Mouse (Mus musculus) MEL (cell line): ENCODE measurements around the gene Maco1. TPM values are rescaled to one million over a fixed set of nuclear protein-coding genes. Genes with fewer than 3 reads are reported as not detected.
A peak's percentile ranks its signal among the peaks of the same experiment; 100 is the strongest.

Experiments used
- DNase-seq: peaks from one replicate; pipeline ENCODE4 v3.0.0; 2011; ENCODE audit warnings: low read depth, low spot score
- H3K27ac ChIP-seq: 2 replicates; pipeline ENCODE4 v1.5.1; 2012; ENCODE audit warnings: low read depth, mild to moderate bottlenecking, control low read depth, low read length, moderate library complexity; ENCODE audit not compliant: control insufficient read depth
- H3K27me3 ChIP-seq, 2 experiments: fragments of 150-350 bp in 1 of 2; sonication (generic) in 1 of 2; 2 replicates each; pipeline ENCODE4 v1.6.1; 2012; ENCODE audit warnings: low read length in 2 of 2, mild to moderate bottlenecking in 2 of 2, improper control_type of control experiment in 1 of 2, moderate library complexity in 1 of 2; ENCODE audit not compliant: insufficient read depth in 2 of 2, control insufficient read depth in 1 of 2
- H3K36me3 ChIP-seq, 2 experiments: 2 replicates each; pipeline ENCODE4 v1.6.1; 2012 to 2014; ENCODE audit warnings: low read length in 2 of 2, improper control_type of control experiment in 1 of 2, inconsistent platforms in 1 of 2, mild to moderate bottlenecking in 1 of 2; ENCODE audit not compliant: insufficient read depth in 2 of 2, control insufficient read depth in 1 of 2
- H3K4me1 ChIP-seq, 2 experiments: fragments of 150-350 bp in 1 of 2; sonication (generic) in 1 of 2; 2 replicates each; pipeline ENCODE4 v1.6.1; 2012; ENCODE audit warnings: low read length in 2 of 2, improper control_type of control experiment in 1 of 2, mild to moderate bottlenecking in 1 of 2; ENCODE audit not compliant: insufficient read depth in 2 of 2, control insufficient read depth in 1 of 2
- H3K4me3 ChIP-seq, 2 experiments: fragments of 150-350 bp in 1 of 2; sonication (generic) in 1 of 2; 2 replicates each; pipeline ENCODE4 v1.5.1; 2012; ENCODE audit warnings: low read depth in 2 of 2, low read length in 2 of 2, mild to moderate bottlenecking in 2 of 2, moderate library complexity in 2 of 2, control low read depth in 1 of 2, improper control_type of control experiment in 1 of 2; ENCODE audit not compliant: control insufficient read depth in 1 of 2, insufficient read depth in 1 of 2
- H3K79me2 ChIP-seq: 2 replicates; pipeline ENCODE4 v1.6.1; 2012; ENCODE audit warnings: mild to moderate bottlenecking, low read length, moderate library complexity; ENCODE audit not compliant: control insufficient read depth, poor library complexity, insufficient read depth
- H3K9ac ChIP-seq: 2 replicates; pipeline ENCODE4 v1.6.1; 2012; ENCODE audit warnings: low read depth, mild to moderate bottlenecking, control low read depth, low read length, moderate library complexity; ENCODE audit not compliant: control insufficient read depth, poor library complexity, severe bottlenecking
- H3K9me3 ChIP-seq: fragments of 150-350 bp; sonication (generic); replicated peaks from 2 replicates; pipeline ENCODE4 v1.6.1; 2012; ENCODE audit warnings: mild to moderate bottlenecking, low read length, improper control_type of control experiment, moderate library complexity; ENCODE audit not compliant: insufficient read depth
- BHLHE40 ChIP-seq: IDR thresholded peaks from 2 replicates; pipeline ENCODE4 v1.6.1; 2012; ENCODE audit warnings: low read depth, mild to moderate bottlenecking, inconsistent platforms, low read length, improper control_type of control experiment, borderline replicate concordance
- CHD1 ChIP-seq: IDR thresholded peaks from 2 replicates; pipeline ENCODE4 v1.6.1; 2012; ENCODE audit warnings: low read depth, mild to moderate bottlenecking, inconsistent platforms, low read length, improper control_type of control experiment
- CHD2 ChIP-seq: IDR thresholded peaks from 2 replicates; pipeline ENCODE4 v1.6.1; 2011; ENCODE audit warnings: low read length, improper control_type of control experiment
- E2F4 ChIP-seq: IDR thresholded peaks from 2 replicates; pipeline ENCODE4 v1.6.1; 2011; ENCODE audit warnings: low read depth, low read length, improper control_type of control experiment, borderline replicate concordance
- ELF1 ChIP-seq: IDR thresholded peaks from 2 replicates; pipeline ENCODE4 v1.6.1; 2014; ENCODE audit warnings: low read depth, mild to moderate bottlenecking, inconsistent platforms, low read length, improper control_type of control experiment, moderate library complexity
- EP300 ChIP-seq, 2 experiments: IDR thresholded peaks; 2 replicates each; pipeline ENCODE4 v1.6.1; 2011; ENCODE audit warnings: improper control_type of control experiment in 2 of 2, low read length in 2 of 2, low read depth in 1 of 2, mild to moderate bottlenecking in 1 of 2
- ETS1 ChIP-seq: IDR thresholded peaks from 2 replicates; pipeline ENCODE4 v1.6.1; 2012; ENCODE audit warnings: low read depth, mild to moderate bottlenecking, inconsistent platforms, low read length, improper control_type of control experiment, moderate library complexity
- GABPA ChIP-seq: IDR thresholded peaks from 2 replicates; pipeline ENCODE4 v1.6.1; 2012; ENCODE audit warnings: low read depth, mild to moderate bottlenecking, inconsistent platforms, low read length, improper control_type of control experiment, moderate library complexity
- GATA1 ChIP-seq: IDR thresholded peaks from 2 replicates; pipeline ENCODE4 v1.6.1; 2011; ENCODE audit warnings: low read depth, low read length, improper control_type of control experiment
- HCFC1 ChIP-seq: IDR thresholded peaks from 2 replicates; pipeline ENCODE4 v1.6.1; 2012; ENCODE audit warnings: low read depth, mild to moderate bottlenecking, inconsistent platforms, low read length, improper control_type of control experiment, moderate library complexity
- JUND ChIP-seq: IDR thresholded peaks from 2 replicates; pipeline ENCODE4 v1.6.1; 2011; ENCODE audit warnings: low read depth, mild to moderate bottlenecking, improper control_type of control experiment, low read length
- KAT2A ChIP-seq: conservative IDR thresholded peaks from 2 replicates; pipeline ENCODE4 v1.6.1; 2012; ENCODE audit warnings: low read depth, low read length, improper control_type of control experiment, inconsistent platforms
- MAFK ChIP-seq: IDR thresholded peaks from 2 replicates; pipeline ENCODE4 v1.6.1; 2011; ENCODE audit warnings: low read depth, mild to moderate bottlenecking, low read length, improper control_type of control experiment, borderline replicate concordance
- MAX ChIP-seq: IDR thresholded peaks from 2 replicates; pipeline ENCODE4 v1.6.1; 2011; ENCODE audit warnings: low read length, improper control_type of control experiment
- MAZ ChIP-seq: IDR thresholded peaks from 2 replicates; pipeline ENCODE4 v1.6.1; 2012; ENCODE audit warnings: low read depth, mild to moderate bottlenecking, inconsistent platforms, low read length, improper control_type of control experiment
- MEF2A ChIP-seq: IDR thresholded peaks from 2 replicates; pipeline ENCODE4 v1.6.1; 2014; ENCODE audit warnings: low read depth, mild to moderate bottlenecking, inconsistent platforms, low read length, improper control_type of control experiment; ENCODE audit not compliant: poor library complexity, insufficient replicate concordance, severe bottlenecking; ENCODE audit errors: extremely low read depth
- MXI1 ChIP-seq: IDR thresholded peaks from 2 replicates; pipeline ENCODE4 v1.6.1; 2011; ENCODE audit warnings: mild to moderate bottlenecking, low read depth, low read length, improper control_type of control experiment
- MYC ChIP-seq: IDR thresholded peaks from 2 replicates; pipeline ENCODE4 v1.6.1; 2011; ENCODE audit warnings: low read depth, mild to moderate bottlenecking, low read length, improper control_type of control experiment, moderate library complexity
- NELFE ChIP-seq: IDR thresholded peaks from 2 replicates; pipeline ENCODE4 v1.6.1; 2011; ENCODE audit warnings: low read depth, low read length, improper control_type of control experiment
- NRF1 ChIP-seq: IDR thresholded peaks from 2 replicates; pipeline ENCODE4 v1.6.1; 2014; ENCODE audit warnings: low read depth, mild to moderate bottlenecking, inconsistent platforms, low read length, improper control_type of control experiment, moderate library complexity; ENCODE audit not compliant: poor library complexity, insufficient read depth, severe bottlenecking
- POLR2A ChIP-seq, 2 experiments: IDR thresholded peaks; 2 replicates each; pipeline ENCODE4 v1.6.1; 2011 to 2012; ENCODE audit warnings: low read length in 2 of 2, mild to moderate bottlenecking in 2 of 2, control low read depth in 1 of 2, improper control_type of control experiment in 1 of 2, low read depth in 1 of 2, moderate library complexity in 1 of 2; ENCODE audit not compliant: control insufficient read depth in 1 of 2, insufficient read depth in 1 of 2, poor library complexity in 1 of 2
- POLR2AphosphoS2 ChIP-seq: IDR thresholded peaks from 2 replicates; pipeline ENCODE4 v1.6.1; 2011; ENCODE audit warnings: low read length, improper control_type of control experiment
- POLR2AphosphoS5 ChIP-seq: IDR thresholded peaks from 2 replicates; pipeline ENCODE4 v1.6.1; 2012; ENCODE audit warnings: low read depth, borderline replicate concordance, mild to moderate bottlenecking, inconsistent platforms, low read length, moderate library complexity, mixed read lengths
- RAD21 ChIP-seq: IDR thresholded peaks from 2 replicates; pipeline ENCODE4 v1.6.1; 2011; ENCODE audit warnings: mild to moderate bottlenecking, low read depth, low read length, improper control_type of control experiment
- RCOR1 ChIP-seq: IDR thresholded peaks from 2 replicates; pipeline ENCODE4 v1.6.1; 2012; ENCODE audit warnings: low read depth, mild to moderate bottlenecking, inconsistent platforms, low read length, improper control_type of control experiment
- SIN3A ChIP-seq: IDR thresholded peaks from 2 replicates; pipeline ENCODE4 v1.6.1; 2012; ENCODE audit warnings: low read length, improper control_type of control experiment, inconsistent platforms
- SMC3 ChIP-seq: IDR thresholded peaks from 2 replicates; pipeline ENCODE4 v1.6.1; 2011; ENCODE audit warnings: low read depth, low read length, improper control_type of control experiment
- TAL1 ChIP-seq: IDR thresholded peaks from 2 replicates; pipeline ENCODE4 v1.6.1; 2012; ENCODE audit warnings: mild to moderate bottlenecking, inconsistent platforms, low read length, moderate library complexity, mixed read lengths
- TBP ChIP-seq: IDR thresholded peaks from 2 replicates; pipeline ENCODE4 v1.8.0; 2011; ENCODE audit warnings: low read depth, low read length, improper control_type of control experiment
- TCF12 ChIP-seq: IDR thresholded peaks from 2 replicates; pipeline ENCODE4 v1.6.1; 2014; ENCODE audit warnings: low read depth, mild to moderate bottlenecking, inconsistent platforms, low read length, improper control_type of control experiment, moderate library complexity
- UBTF ChIP-seq: IDR thresholded peaks from 2 replicates; pipeline ENCODE4 v1.6.1; 2012; ENCODE audit warnings: low read depth, mild to moderate bottlenecking, inconsistent platforms, low read length, improper control_type of control experiment, moderate library complexity, borderline replicate concordance; ENCODE audit not compliant: insufficient read depth
- USF1 ChIP-seq: IDR thresholded peaks from 2 replicates; pipeline ENCODE4 v1.6.1; 2014; ENCODE audit warnings: low read depth, mild to moderate bottlenecking, inconsistent platforms, low read length, improper control_type of control experiment, moderate library complexity
- USF2 ChIP-seq, 2 experiments: IDR thresholded peaks; 2 replicates each; pipeline ENCODE4 v1.6.1; 2011 to 2012; ENCODE audit warnings: improper control_type of control experiment in 2 of 2, low read length in 2 of 2, borderline replicate concordance in 1 of 2, inconsistent platforms in 1 of 2, low read depth in 1 of 2, mild to moderate bottlenecking in 1 of 2; ENCODE audit not compliant: insufficient read depth in 1 of 2
- ZC3H11A ChIP-seq: IDR thresholded peaks from 2 replicates; pipeline ENCODE4 v1.6.1; 2012; ENCODE audit warnings: low read depth, mild to moderate bottlenecking, inconsistent platforms, low read length, improper control_type of control experiment
- ZKSCAN1 ChIP-seq: IDR thresholded peaks from 2 replicates; pipeline ENCODE4 v1.6.1; 2012; ENCODE audit warnings: low read depth, mild to moderate bottlenecking, inconsistent platforms, low read length, improper control_type of control experiment, moderate library complexity
- ZMIZ1 ChIP-seq: IDR thresholded peaks from 2 replicates; pipeline ENCODE4 v1.6.1; 2012; ENCODE audit warnings: low read depth, mild to moderate bottlenecking, inconsistent platforms, low read length, improper control_type of control experiment, moderate library complexity
- ZNF384 ChIP-seq: IDR thresholded peaks from 2 replicates; pipeline ENCODE4 v1.6.1; 2012; ENCODE audit warnings: low read depth, mild to moderate bottlenecking, inconsistent platforms, low read length, improper control_type of control experiment
- polyA plus RNA-seq, 2 experiments: library from polyadenylated mRNA; stranded (reverse) in 1 of 2; unstranded in 1 of 2; fragments of >175 nt in 1 of 2; fragments of >200 nt in 1 of 2; gene quantifications; 2 replicates each; pipeline versions ENCODE4 v1.2.1 to v1.2.4; 2012; ENCODE audit warnings: low replicate concordance in 2 of 2, low read depth in 1 of 2; ENCODE audit not compliant: insufficient read length in 2 of 2, insufficient read depth in 1 of 2, missing spikeins in 1 of 2
- total RNA-seq: library from RNA; depleted of rRNA; stranded (reverse); fragments of 300-350 nt; gene quantifications from 2 replicates; pipeline ENCODE4 v1.2.3, GENCODE M21; 2012

Gene Maco1
- total and polyA plus RNA-seq, 3 experiments: 22.2 to 35.9 TPM; not detected in 1

- H3K27ac ChIP-seq: peak overlapping the region; percentile 81
- H3K27me3 ChIP-seq: no peaks in the 10 kb centered on the region
- peaks cover 0 to 46% of the 10 kb centered on the region in 2 experiments; a peak in 2 of 4 replicates for H3K36me3 ChIP-seq
- no peaks in the 10 kb centered on the region for H3K9me3 ChIP-seq
- DNase-seq: peak; percentile 89
- peak overlapping the region; percentile 22 to 41; a peak in 2 of 4 replicates for H3K4me3 ChIP-seq
- peaks cover 49% of the 10 kb centered on the region for H3K79me2 ChIP-seq
- H3K4me1 ChIP-seq: peaks cover 35 to 67% of the 10 kb centered on the region in 2 experiments
- H3K9ac ChIP-seq: peak overlapping the region; percentile 37
- TF ChIP-seq E2F4: no peak
- peak; percentile 86 for TF ChIP-seq GATA1
- TF ChIP-seq SMC3: no peak
- peak; percentile 81 for TF ChIP-seq RCOR1
- TF ChIP-seq ZNF384: no peak
- peak; percentile 87 for TF ChIP-seq TAL1
- no peak for TF ChIP-seq GABPA
- TF ChIP-seq NRF1: no peak
- TF ChIP-seq ZC3H11A: no peak
- TF ChIP-seq UBTF: no peak
- peak; percentile 32; the same call in 1 of the 2 replicates for TF ChIP-seq MAFK
- TF ChIP-seq EP300 (IDR thresholded peaks at IDR 0.05; ENCODE audit: low read depth in 1 of 2, low read length in 2 of 2): peak; percentile 91 to 95
- TF ChIP-seq RAD21: no peak
- no peak for TF ChIP-seq MYC
- no peak for TF ChIP-seq ZKSCAN1
- 0 out of 4 replicates have a peak, but pooled peaks of 1 of the 2 experiments have one; percentile 35 for TF ChIP-seq POLR2A (IDR thresholded peaks at IDR 0.05; ENCODE audit: control insufficient read depth in 1 of 2, insufficient read depth in 1 of 2, low read depth in 1 of 2, low read length in 2 of 2, poor library complexity in 1 of 2)
- TF ChIP-seq NELFE: no peak
- no peak; the same call in 1 of the 2 replicates for TF ChIP-seq HCFC1
- TF ChIP-seq KAT2A: no peak
- TF ChIP-seq BHLHE40: 0 out of 2 replicates have a peak, but pooled peaks have one; percentile 60
- TF ChIP-seq POLR2AphosphoS2: no peak
- no peak for TF ChIP-seq POLR2AphosphoS5
- 0 out of 2 replicates have a peak, but pooled peaks have one; percentile 11 for TF ChIP-seq MAX
- TF ChIP-seq JUND: no peak
- no peak for TF ChIP-seq USF1
- TF ChIP-seq TBP: no peak; the same call in 1 of the 2 replicates
- TF ChIP-seq SIN3A: peak; percentile 82
- TF ChIP-seq ZMIZ1: no peak
- TF ChIP-seq MAZ: no peak
- no peak for TF ChIP-seq CHD2
- TF ChIP-seq CHD1: no peak
- 0 out of 2 replicates have a peak, but pooled peaks have one; percentile 17 for TF ChIP-seq ELF1
- TF ChIP-seq TCF12: peak; percentile 87
- TF ChIP-seq USF2 (IDR thresholded peaks at IDR 0.05; ENCODE audit: borderline replicate concordance in 1 of 2, insufficient read depth in 1 of 2, low read depth in 1 of 2, low read length in 2 of 2): no peak
- TF ChIP-seq MEF2A: no peak
- peak; percentile 87 for TF ChIP-seq ETS1
- peak; percentile 66 for TF ChIP-seq MXI1
Observed at GRCm38 (mm10) chr4:134760793-134761201, 92.3 kb downstream of the Maco1 start.
